Mouse (Mus musculus): ENCODE data around the gene Pbx2. TPM values are rescaled to one million over a fixed set of nuclear protein-coding genes. Genes with fewer than 3 reads are reported as not detected.

Gene Pbx2
- polyA plus RNA-seq, 1 experiment from 2014 or later: 6.5 TPM

DNA sequence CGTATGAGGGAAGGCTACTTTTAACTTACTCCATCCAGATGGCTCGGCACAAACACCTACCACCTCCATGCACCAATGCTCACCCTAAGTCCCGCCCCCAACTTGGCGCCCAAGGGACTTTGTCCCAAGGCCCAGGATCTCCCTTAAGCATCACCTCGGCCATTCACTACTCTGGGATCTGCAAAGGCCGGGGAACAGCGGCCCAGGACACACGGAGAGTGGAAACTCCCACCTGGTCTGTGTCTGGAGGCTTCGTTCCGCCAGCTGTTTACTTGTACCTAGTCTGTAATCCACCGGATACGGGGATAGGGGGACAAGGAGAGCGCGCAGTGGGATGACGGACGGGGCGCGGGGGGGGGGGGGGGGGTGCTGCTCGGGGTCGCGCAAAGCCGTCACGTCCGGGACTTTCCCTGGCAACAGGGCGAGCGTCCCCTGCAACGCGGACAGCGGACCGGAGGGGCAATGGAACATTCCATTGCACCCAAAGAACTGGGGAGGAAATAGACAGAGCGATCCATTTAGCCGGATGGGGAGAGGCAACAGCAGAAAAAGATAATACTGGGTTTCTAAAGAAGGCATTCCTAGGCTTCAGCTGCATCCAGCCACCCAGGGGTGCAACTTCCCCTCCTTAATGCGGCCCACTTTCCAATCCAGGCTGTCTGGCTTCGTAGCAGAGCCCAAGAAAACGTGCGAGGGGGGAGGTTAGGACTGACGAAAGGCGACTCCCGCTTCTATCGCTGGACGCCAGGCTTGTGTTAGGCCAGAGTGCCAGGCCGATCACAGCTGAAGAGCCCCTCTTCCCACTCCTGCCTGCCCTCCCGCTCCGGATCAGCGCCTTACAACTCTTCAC lies 36.3 kb downstream of the Pbx2 start:
- H3K27me3 ChIP-seq (replicated peaks; ENCODE audit: control insufficient read depth, insufficient read depth, low read length): peaks cover 16% of the 10 kb centered on the region
- peak overlapping the region; percentile 65 for H3K9ac ChIP-seq (ENCODE audit: low read depth, low read length)
- H3K4me2 ChIP-seq (replicated peaks; ENCODE audit: low read depth): peak overlapping the region; percentile 95
- peak overlapping the region; percentile 87 for H3K27ac ChIP-seq (ENCODE audit: low read depth, low read length)
- TF ChIP-seq CTCF (IDR thresholded peaks at IDR 0.05; ENCODE audit: low read depth): no peak
- 1% methylated on average over 40 of the region's 45 CpGs for WGBS
- peak; percentile 66 for ATAC-seq
- peaks cover 8% of the 10 kb centered on the region; the same call in 1 of the 2 replicates for H3K36me3 ChIP-seq (ENCODE audit: control insufficient read depth, insufficient read depth)
- no peaks in the 10 kb centered on the region for H3K9me3 ChIP-seq (ENCODE audit: control insufficient read depth)
- H3K4me1 ChIP-seq (replicated peaks; ENCODE audit: control insufficient read depth, insufficient read depth, low read length): peaks cover 9% of the 10 kb centered on the region
- peak overlapping the region; percentile 66 for H3K4me3 ChIP-seq (ENCODE audit: low read depth, low read length)

- no peaks in the 10 kb centered on the region for H3K9me3 ChIP-seq (ENCODE audit: control insufficient read depth)
- peaks cover 16% of the 10 kb centered on the region for H3K27me3 ChIP-seq (replicated peaks; ENCODE audit: control insufficient read depth, insufficient read depth, low read length)
- TF ChIP-seq CTCF (IDR thresholded peaks at IDR 0.05; ENCODE audit: low read depth): no peak
- 0 out of 2 replicates have a peak, but pooled peaks cover under 1% of the 10 kb centered on the region for H3K36me3 ChIP-seq (ENCODE audit: control insufficient read depth, insufficient read depth)
- peak within 1 kb of the TSS; percentile 87 for H3K27ac ChIP-seq (ENCODE audit: low read depth, low read length)
- peak within 1 kb of the TSS; percentile 65 for H3K9ac ChIP-seq (ENCODE audit: low read depth, low read length)
- no peak for ATAC-seq
- WGBS: 2% methylated on average over 29 of the region's 29 CpGs
- peaks cover 9% of the 10 kb centered on the region for H3K4me1 ChIP-seq (replicated peaks; ENCODE audit: control insufficient read depth, insufficient read depth, low read length)
- peak within 1 kb of the TSS; percentile 66 for H3K4me3 ChIP-seq (ENCODE audit: low read depth, low read length)
- H3K4me2 ChIP-seq (replicated peaks; ENCODE audit: low read depth): peak within 1 kb of the TSS; percentile 95
Measured at GRCm38 (mm10) chr17:34627943-34628643, 37.0 kb downstream of the Pbx2 start, which contains the start of gene Ppt2. Gene Ppt2, minus strand, starts transcription at chr17:34628510.

GRCm38 (mm10) chr17:34628644-34628967 lies 37.5 kb downstream of the Pbx2 start:
- 24% methylated on average over 5 of the region's 5 CpGs for WGBS
- H3K4me3 ChIP-seq (ENCODE audit: low read depth, low read length): peak overlapping the region; percentile 66; the same call in 1 of the 2 replicates
- H3K27ac ChIP-seq (ENCODE audit: low read depth, low read length): 0 out of 2 replicates have a peak overlapping the region, but pooled peaks have one; percentile 87
- peaks cover 9% of the 10 kb centered on the region for H3K4me1 ChIP-seq (replicated peaks; ENCODE audit: control insufficient read depth, insufficient read depth, low read length)
- TF ChIP-seq CTCF (IDR thresholded peaks at IDR 0.05; ENCODE audit: low read depth): no peak
- 0 out of 2 replicates have a peak overlapping the region, but pooled peaks have one; percentile 65 for H3K9ac ChIP-seq (ENCODE audit: low read depth, low read length)
- peaks cover 16% of the 10 kb centered on the region for H3K27me3 ChIP-seq (replicated peaks; ENCODE audit: control insufficient read depth, insufficient read depth, low read length)
- ATAC-seq: no peak
- no peaks in the 10 kb centered on the region for H3K36me3 ChIP-seq (ENCODE audit: control insufficient read depth, insufficient read depth)
- peak overlapping the region; percentile 95 for H3K4me2 ChIP-seq (replicated peaks; ENCODE audit: low read depth)
- H3K9me3 ChIP-seq (ENCODE audit: control insufficient read depth): no peaks in the 10 kb centered on the region

GRCm38 (mm10) chr17:34629221-34629751 lies 38.2 kb downstream of the Pbx2 start, which contains the start of gene Prrt1:
Gene Prrt1, plus strand, starts transcription at chr17:34629533.
- no peak for ATAC-seq
- 28% methylated on average over 16 of the region's 16 CpGs for WGBS
- peak within 1 kb of the TSS; percentile 65; the same call in 1 of the 2 replicates for H3K9ac ChIP-seq (ENCODE audit: low read depth, low read length)
- no peak for TF ChIP-seq CTCF (IDR thresholded peaks at IDR 0.05; ENCODE audit: low read depth)
- no peaks in the 10 kb centered on the region for H3K36me3 ChIP-seq (ENCODE audit: control insufficient read depth, insufficient read depth)
- H3K4me2 ChIP-seq (replicated peaks; ENCODE audit: low read depth): peak within 1 kb of the TSS; percentile 95
- no peaks in the 10 kb centered on the region for H3K9me3 ChIP-seq (ENCODE audit: control insufficient read depth)
- peaks cover 16% of the 10 kb centered on the region for H3K27me3 ChIP-seq (replicated peaks; ENCODE audit: control insufficient read depth, insufficient read depth, low read length)
- H3K4me3 ChIP-seq (ENCODE audit: low read depth, low read length): peak within 1 kb of the TSS; percentile 66
- H3K27ac ChIP-seq (ENCODE audit: low read depth, low read length): peak within 1 kb of the TSS; percentile 87; the same call in 1 of the 2 replicates
- H3K4me1 ChIP-seq (replicated peaks; ENCODE audit: control insufficient read depth, insufficient read depth, low read length): peaks cover 9% of the 10 kb centered on the region

DNA sequence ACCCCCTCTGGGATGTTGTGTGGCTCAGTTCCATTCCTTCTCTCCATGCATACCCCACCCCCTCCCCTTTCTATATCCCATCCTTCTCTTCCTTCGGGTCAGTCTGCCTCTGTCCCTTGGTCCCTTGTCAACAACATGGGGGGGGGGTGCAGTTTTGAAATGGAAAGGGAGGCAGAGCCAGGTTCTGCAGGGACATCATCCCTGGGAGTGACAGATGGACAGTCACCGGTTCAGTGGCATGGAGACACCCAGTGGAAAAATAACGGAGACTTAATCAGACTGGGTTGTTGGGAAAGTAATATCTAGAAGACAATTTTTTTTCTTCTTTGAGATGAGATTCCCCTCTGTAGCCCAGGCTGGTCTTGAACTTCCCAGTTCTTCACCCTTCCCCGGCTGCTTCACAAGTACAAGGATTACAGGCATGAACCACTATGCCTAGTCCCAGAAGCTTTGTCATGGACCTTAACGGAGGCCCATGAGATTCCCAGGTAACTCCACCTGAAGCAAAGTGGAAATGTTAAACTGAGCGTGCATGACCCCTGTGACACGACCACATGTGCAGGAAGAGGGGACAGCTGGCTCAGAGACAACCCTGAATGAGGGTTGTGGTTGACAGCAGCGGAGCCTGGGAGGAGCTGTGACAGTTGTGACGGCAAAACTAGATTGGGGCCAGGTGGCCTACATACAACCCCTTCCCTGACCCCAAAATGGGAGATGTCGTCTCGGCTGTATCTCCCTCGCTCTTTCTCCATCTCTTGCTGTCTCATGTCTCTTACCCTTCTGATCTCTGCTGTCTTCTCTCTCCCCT lies 38.9 kb downstream of the Pbx2 start:
- Histone ChIP-seq H3K4me1 (replicated peaks; ENCODE audit: control insufficient read depth, insufficient read depth, low read length) (peaks cover 9% of the 10 kb centered on the region), H3K9me3 (ENCODE audit: control insufficient read depth) (no peaks in the 10 kb centered on the region), H3K4me2 (replicated peaks; ENCODE audit: low read depth) (peak overlapping the region; percentile 95), H3K36me3 (ENCODE audit: control insufficient read depth, insufficient read depth) (no peaks in the 10 kb centered on the region), H3K27ac (ENCODE audit: low read depth, low read length) (no peak overlapping the region), H3K27me3 (replicated peaks; ENCODE audit: control insufficient read depth, insufficient read depth, low read length) (peaks cover 16% of the 10 kb centered on the region), H3K4me3 (ENCODE audit: low read depth, low read length) (peak overlapping the region; percentile 17), H3K9ac (ENCODE audit: low read depth, low read length) (no peak overlapping the region)
- ATAC-seq: no peak
- no peak for TF ChIP-seq CTCF (IDR thresholded peaks at IDR 0.05; ENCODE audit: low read depth)
- 48% methylated on average over 12 of the region's 12 CpGs for WGBS
